Mouse (Mus musculus): ENCODE results near the gene Gnai2. TPM values are rescaled to one million over a fixed set of nuclear protein-coding genes. Genes with fewer than 3 reads are reported as not detected.
"Not testable (repeated sequence)": the region's sequence is repeated elsewhere in the genome, so short reads cannot be mapped to it uniquely, and the experiment has no call there.

Gene Gnai2
- polyA plus RNA-seq, 1 experiment from 2014 or later: 234 TPM

DNA sequence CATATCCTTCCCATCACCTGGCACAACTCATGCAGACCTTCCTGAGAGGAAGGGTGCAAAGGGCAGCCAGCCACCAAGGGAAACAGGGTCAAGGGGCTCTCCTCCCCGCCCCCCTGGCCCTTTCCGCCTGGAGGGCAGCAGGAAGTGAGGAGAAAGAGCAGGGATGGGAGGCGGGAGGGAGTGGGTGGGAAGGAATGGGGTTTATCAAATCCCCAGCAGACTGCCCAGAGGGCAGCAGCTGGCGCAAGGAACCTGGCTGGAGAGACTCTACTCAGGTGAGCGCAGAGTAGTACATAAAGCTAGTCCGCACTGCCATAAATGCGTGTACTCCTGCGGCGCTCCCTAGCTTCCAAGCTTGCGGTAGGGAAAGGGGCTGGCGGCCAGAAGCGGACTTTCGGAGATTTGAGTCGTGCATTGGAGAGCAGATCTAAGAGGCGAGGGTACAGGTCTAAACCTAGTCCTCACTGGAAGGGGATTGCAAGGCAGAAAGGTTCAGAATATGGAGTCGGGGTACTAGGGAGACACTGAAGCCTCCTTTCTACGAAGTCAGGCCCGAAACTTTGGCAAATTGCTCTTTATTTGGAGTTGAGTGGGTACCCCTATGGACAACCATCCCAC lies 67.4 kb downstream of the Gnai2 start, which contains the start of gene Hyal2:
Gene Hyal2 (plus strand): TSS at position 244 of the 618 bp plus-strand sequence.
- Histone ChIP-seq H3K27ac (ENCODE audit: low read depth, low read length) (peak within 1 kb of the TSS; percentile 85), H3K9me3 (ENCODE audit: control insufficient read depth, low read length) (no peaks in the 10 kb centered on the region), H3K36me3 (ENCODE audit: control insufficient read depth, insufficient read depth, low read length) (peaks cover 27% of the 10 kb centered on the region), H3K9ac (replicated peaks; ENCODE audit: low read depth, low read length) (peak within 1 kb of the TSS; percentile 86), H3K4me3 (ENCODE audit: low read depth, low read length) (peak within 1 kb of the TSS; percentile 88), H3K4me1 (ENCODE audit: control insufficient read depth, insufficient read depth, low read length) (peaks cover 45% of the 10 kb centered on the region), H3K4me2 (ENCODE audit: low read depth, low read length) (peak within 1 kb of the TSS; percentile 95), H3K27me3 (ENCODE audit: control insufficient read depth, insufficient read depth, low read length) (no peaks in the 10 kb centered on the region)
- 10% methylated on average over 18 of the region's 18 CpGs for WGBS
- no peak for ATAC-seq (ENCODE audit: low read depth)

DNA sequence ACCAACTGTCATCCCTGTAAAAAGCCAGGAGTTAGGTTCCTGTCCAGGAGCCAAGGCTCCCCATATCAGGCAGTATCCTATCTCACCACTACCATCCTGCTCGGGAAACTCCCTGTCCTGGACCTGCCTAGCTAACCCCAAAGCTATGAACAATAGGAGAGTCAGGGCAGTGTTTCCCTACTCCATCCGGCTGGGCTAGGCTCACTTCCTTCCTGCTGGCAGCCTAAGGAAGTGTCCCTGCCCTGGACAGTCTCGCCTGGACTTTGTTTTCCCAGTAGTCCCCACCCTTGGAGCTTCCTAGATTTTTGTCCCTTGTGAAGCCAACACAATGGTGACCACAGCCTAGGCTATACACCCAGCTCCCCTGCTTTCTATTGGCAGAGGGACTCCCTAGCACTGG lies 68.3 kb downstream of the Gnai2 start:
- peaks cover 48% of the 10 kb centered on the region for H3K4me1 ChIP-seq (ENCODE audit: control insufficient read depth, insufficient read depth, low read length)
- no peaks in the 10 kb centered on the region for H3K9me3 ChIP-seq (ENCODE audit: control insufficient read depth, low read length)
- no peaks in the 10 kb centered on the region for H3K27me3 ChIP-seq (ENCODE audit: control insufficient read depth, insufficient read depth, low read length)
- no peak overlapping the region for H3K4me3 ChIP-seq (ENCODE audit: low read depth, low read length)
- no peak for ATAC-seq (ENCODE audit: low read depth)
- WGBS: 70% methylated on average over 3 of the region's 3 CpGs
- H3K4me2 ChIP-seq (ENCODE audit: low read depth, low read length): no peak overlapping the region
- peaks cover 20% of the 10 kb centered on the region for H3K36me3 ChIP-seq (ENCODE audit: control insufficient read depth, insufficient read depth, low read length)
- no peak overlapping the region for H3K9ac ChIP-seq (replicated peaks; ENCODE audit: low read depth, low read length)
- no peak overlapping the region; the same call in 1 of the 2 replicates for H3K27ac ChIP-seq (ENCODE audit: low read depth, low read length)

DNA sequence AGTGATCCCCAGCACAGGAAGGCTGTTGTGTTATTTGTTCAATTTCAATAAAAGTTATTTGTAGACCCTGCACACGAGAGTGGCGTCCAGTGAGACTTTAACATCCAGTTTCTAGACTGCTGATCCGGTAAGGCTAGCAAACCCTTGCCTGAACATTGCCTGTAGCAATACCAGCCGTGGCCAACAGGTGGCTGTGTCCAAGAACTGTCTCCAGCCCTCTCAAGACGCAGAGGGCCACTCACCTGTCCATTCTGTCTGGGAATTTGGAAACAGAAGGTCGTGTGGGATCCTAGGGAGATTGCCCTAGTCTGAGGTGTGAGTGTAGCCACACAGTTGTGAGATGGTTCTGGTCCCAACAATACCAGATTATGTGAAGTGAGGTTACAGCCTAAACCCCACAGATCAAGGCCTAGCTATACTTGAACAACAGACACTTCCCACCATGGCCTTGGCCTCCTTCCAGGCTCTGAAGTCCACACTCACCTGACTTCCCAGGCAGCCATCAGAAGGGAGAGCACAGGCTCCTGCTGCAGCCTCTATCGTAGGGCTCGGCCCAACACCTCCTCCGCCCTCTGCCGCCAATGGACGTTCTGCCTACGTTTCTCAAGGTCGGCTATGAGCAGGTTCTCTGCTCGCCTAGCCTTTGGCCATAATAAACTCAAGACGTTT lies 69.0 kb downstream of the Gnai2 start:
- ATAC-seq (ENCODE audit: low read depth): no peak
- H3K4me2 ChIP-seq (ENCODE audit: low read depth, low read length): 0 out of 2 replicates have a peak overlapping the region, but pooled peaks have one; percentile 6
- no peak overlapping the region for H3K4me3 ChIP-seq (ENCODE audit: low read depth, low read length)
- no peak overlapping the region for H3K9ac ChIP-seq (replicated peaks; ENCODE audit: low read depth, low read length)
- H3K27me3 ChIP-seq (ENCODE audit: control insufficient read depth, insufficient read depth, low read length): no peaks in the 10 kb centered on the region
- peak overlapping the region; percentile 17; the same call in 1 of the 2 replicates for H3K27ac ChIP-seq (ENCODE audit: low read depth, low read length)
- H3K36me3 ChIP-seq (ENCODE audit: control insufficient read depth, insufficient read depth, low read length): peaks cover 21% of the 10 kb centered on the region
- WGBS: 63% methylated on average over 15 of the region's 15 CpGs
- peaks cover 44% of the 10 kb centered on the region for H3K4me1 ChIP-seq (ENCODE audit: control insufficient read depth, insufficient read depth, low read length)
- no peaks in the 10 kb centered on the region for H3K9me3 ChIP-seq (ENCODE audit: control insufficient read depth, low read length)

DNA sequence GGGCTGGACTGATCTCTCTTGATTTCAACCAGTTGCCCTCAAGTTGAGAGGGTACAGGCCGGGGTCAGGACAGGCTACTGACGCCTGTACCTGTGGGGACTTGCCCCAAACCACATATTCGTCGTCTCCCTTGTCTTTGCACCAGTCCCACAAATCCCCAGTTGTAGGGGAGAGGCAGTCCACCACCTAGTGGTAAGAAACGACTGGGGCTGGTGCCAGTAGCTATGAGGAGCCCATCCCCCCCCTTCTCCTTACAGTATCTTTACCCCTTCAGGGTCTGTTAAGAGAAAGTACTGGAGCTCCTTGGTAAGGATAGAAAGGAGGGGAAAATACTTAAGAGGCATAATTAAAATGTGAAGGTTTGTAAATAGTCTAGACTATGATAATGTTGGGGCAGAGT lies 69.6 kb downstream of the Gnai2 start:
- WGBS: 53% methylated on average over 5 of the region's 5 CpGs
- Histone ChIP-seq H3K4me1 (ENCODE audit: control insufficient read depth, insufficient read depth, low read length) (peaks cover 38% of the 10 kb centered on the region), H3K36me3 (ENCODE audit: control insufficient read depth, insufficient read depth, low read length) (peaks cover 22% of the 10 kb centered on the region)
- not testable (repeated sequence) for H3K27me3 ChIP-seq (ENCODE audit: control insufficient read depth, insufficient read depth, low read length); H3K9me3 ChIP-seq (ENCODE audit: control insufficient read depth, low read length); H3K4me3 ChIP-seq (ENCODE audit: low read depth, low read length); H3K9ac ChIP-seq (replicated peaks; ENCODE audit: low read depth, low read length); H3K27ac ChIP-seq (ENCODE audit: low read depth, low read length); H3K4me2 ChIP-seq (ENCODE audit: low read depth, low read length); ATAC-seq (ENCODE audit: low read depth)

Other genes with a start within 250 kb of the Gnai2 start
- gene Cacna2d2, start 235.8 kb downstream of the Gnai2 start, polyA plus RNA-seq (2014; fragmentation: Nextera tagmentation; extraction: Ambion mirVana): 7.1 and 10.6 TPM in 2 replicates
- 47.7 and 48.7 TPM in 2 replicates for gene Tmem115, start 101.4 kb downstream of the Gnai2 start, polyA plus RNA-seq (2014; fragmentation: Nextera tagmentation; extraction: Ambion mirVana)
- 42.2 and 46.7 TPM in 2 replicates for gene Cyb561d2, start 93.2 kb downstream of the Gnai2 start, polyA plus RNA-seq (2014; fragmentation: Nextera tagmentation; extraction: Ambion mirVana)
- gene Nprl2, start 93.1 kb downstream of the Gnai2 start, polyA plus RNA-seq (2014; fragmentation: Nextera tagmentation; extraction: Ambion mirVana): 71.5 and 74.9 TPM in 2 replicates
- gene Zmynd10, start 88.1 kb downstream of the Gnai2 start, polyA plus RNA-seq (2014; fragmentation: Nextera tagmentation; extraction: Ambion mirVana): 1.2 and 2.0 TPM in 2 replicates
- gene Rassf1, start 83.8 kb downstream of the Gnai2 start, polyA plus RNA-seq (2014; fragmentation: Nextera tagmentation; extraction: Ambion mirVana): 34.1 and 34.9 TPM in 2 replicates
- 111 and 126 TPM in 2 replicates for gene Tusc2, start 72.1 kb downstream of the Gnai2 start, polyA plus RNA-seq (2014; fragmentation: Nextera tagmentation; extraction: Ambion mirVana)
- 60.3 and 70.0 TPM in 2 replicates for gene Hyal2, start 67.4 kb downstream of the Gnai2 start, polyA plus RNA-seq (2014; fragmentation: Nextera tagmentation; extraction: Ambion mirVana)
- 3.1 and 4.7 TPM in 2 replicates for gene Hyal1, start 58.4 kb downstream of the Gnai2 start, polyA plus RNA-seq (2014; fragmentation: Nextera tagmentation; extraction: Ambion mirVana)
- gene Naa80, start 56.5 kb downstream of the Gnai2 start, polyA plus RNA-seq (2014; fragmentation: Nextera tagmentation; extraction: Ambion mirVana): 13.3 and 15.6 TPM in 2 replicates
- 1.5 and 2.1 TPM in 2 replicates for gene Hyal3, start 54.5 kb downstream of the Gnai2 start, polyA plus RNA-seq (2014; fragmentation: Nextera tagmentation; extraction: Ambion mirVana)
- gene Ifrd2, start 47.7 kb downstream of the Gnai2 start, polyA plus RNA-seq (2014; fragmentation: Nextera tagmentation; extraction: Ambion mirVana): 15.0 and 17.8 TPM in 2 replicates
- 2.8 and 5.3 TPM in 2 replicates for gene Sema3b, start 26.1 kb downstream of the Gnai2 start, polyA plus RNA-seq (2014; fragmentation: Nextera tagmentation; extraction: Ambion mirVana)
- 31.3 and 36.6 TPM in 2 replicates for gene Slc38a3, start 34.2 kb upstream of the Gnai2 start, polyA plus RNA-seq (2014; fragmentation: Nextera tagmentation; extraction: Ambion mirVana)
- 1.4 and 2.7 TPM in 2 replicates for gene Gnat1, start 44.3 kb upstream of the Gnai2 start, polyA plus RNA-seq (2014; fragmentation: Nextera tagmentation; extraction: Ambion mirVana)
- 17.0 and 18.7 TPM in 2 replicates for gene Sema3f, start 75.1 kb upstream of the Gnai2 start, polyA plus RNA-seq (2014; fragmentation: Nextera tagmentation; extraction: Ambion mirVana)
- gene Rbm5, start 135.6 kb upstream of the Gnai2 start, polyA plus RNA-seq (2014; fragmentation: Nextera tagmentation; extraction: Ambion mirVana): 237 and 239 TPM in 2 replicates
- gene Rbm6, start 237.9 kb upstream of the Gnai2 start, polyA plus RNA-seq (2014; fragmentation: Nextera tagmentation; extraction: Ambion mirVana): 87.1 and 96.0 TPM in 2 replicates

Measured in neural tube, embryonic 14.5 days (tissue).